Mouse (Mus musculus) erythroblast, embryonic 14.5 days (primary cell): ENCODE results near the gene Ralgds. TPM values are rescaled to one million over a fixed set of nuclear protein-coding genes. Genes with fewer than 3 reads are reported as not detected.

Experiments
- H3K27me3 ChIP-seq: 2 replicates; pipeline ENCODE4 v1.6.1; 2012; ENCODE audit warnings: inconsistent platforms; ENCODE audit not compliant: control insufficient read depth
- H3K36me3 ChIP-seq: 2 replicates; pipeline ENCODE4 v1.6.1; 2012; ENCODE audit warnings: mild to moderate bottlenecking, inconsistent platforms; ENCODE audit not compliant: control insufficient read depth
- H3K4me1 ChIP-seq: 2 replicates; pipeline ENCODE4 v1.6.1; 2012; ENCODE audit warnings: inconsistent platforms; ENCODE audit not compliant: control insufficient read depth
- H3K4me3 ChIP-seq: replicated peaks from 2 replicates; pipeline ENCODE3; 2012; ENCODE audit warnings: moderate library complexity, mild to moderate bottlenecking, inconsistent platforms
- H3K9me3 ChIP-seq: 2 replicates; pipeline ENCODE4 v1.6.1; 2012; ENCODE audit warnings: low read length, inconsistent platforms, mixed read lengths; ENCODE audit not compliant: control insufficient read depth
- GATA1 ChIP-seq: IDR thresholded peaks from 2 replicates; pipeline ENCODE4 v1.6.1; 2012; ENCODE audit warnings: low read length, inconsistent platforms, mixed read lengths
- TAL1 ChIP-seq: IDR thresholded peaks from 3 replicates; pipeline ENCODE4 v1.6.1; 2012; ENCODE audit warnings: low read length, inconsistent platforms, mixed read lengths
- polyA plus RNA-seq: library from polyadenylated mRNA; stranded (reverse); fragments of >175 nt; gene quantifications from 2 replicates; pipeline ENCODE4 v1.2.3, GENCODE M21; 2012

Ralgds gene
- polyA plus RNA-seq, 1 experiment = 0.06 TPM

DNA sequence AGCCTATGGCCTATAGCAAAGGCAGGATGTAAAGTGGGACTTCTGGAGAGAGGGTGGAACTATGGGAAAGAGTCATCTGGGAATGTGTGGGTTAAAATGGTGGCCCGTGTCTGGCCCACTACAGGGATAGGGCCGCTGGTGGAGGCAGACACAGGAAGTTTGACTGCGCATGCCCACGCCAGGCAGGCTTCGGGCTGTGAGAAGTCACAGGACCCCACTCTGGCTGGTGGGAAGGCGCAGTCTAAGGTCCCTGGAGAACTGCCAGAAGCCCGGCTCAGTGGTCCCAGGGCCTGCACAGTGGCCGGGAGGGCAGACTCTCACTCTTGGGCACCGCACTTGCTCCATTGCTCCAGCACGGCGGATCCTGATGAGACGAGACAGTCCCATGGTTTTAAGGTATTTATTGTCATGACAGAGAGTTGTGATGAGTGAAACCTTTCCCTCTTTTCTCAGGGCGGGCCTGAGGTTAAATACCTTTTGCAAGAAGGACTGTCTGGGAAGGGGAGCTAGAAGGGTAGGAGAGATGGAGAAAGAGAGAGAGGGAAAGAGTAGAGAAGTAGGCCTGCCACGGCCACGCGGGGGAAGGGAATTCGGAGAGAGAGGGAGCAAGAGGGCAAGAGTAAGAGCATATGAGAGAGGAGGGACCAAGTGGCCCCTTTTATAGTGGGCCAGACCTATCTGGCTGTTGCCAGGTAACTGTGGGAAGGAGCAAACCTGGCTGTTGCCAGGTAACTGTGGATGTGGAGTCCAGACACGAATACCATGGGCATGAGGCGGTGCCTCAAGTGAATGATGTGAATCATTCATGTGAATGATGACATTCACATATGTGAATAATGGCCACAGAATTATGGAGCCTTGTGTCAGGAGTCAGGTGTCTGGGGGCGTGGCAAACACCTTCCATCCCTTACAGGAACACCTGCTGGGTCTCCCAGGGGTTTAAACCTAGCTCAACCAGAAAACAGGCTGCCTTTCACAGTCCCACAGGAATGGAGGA lies 33.4 kb upstream of the Ralgds start:
- TF ChIP-seq TAL1 (no peak), GATA1 (no peak)
- Histone ChIP-seq H3K27me3 (no peaks in the 10 kb centered on the region), H3K36me3 (no peaks in the 10 kb centered on the region), H3K4me3 (no peak overlapping the region), H3K9me3 (no peaks in the 10 kb centered on the region), H3K4me1 (no peaks in the 10 kb centered on the region)

DNA sequence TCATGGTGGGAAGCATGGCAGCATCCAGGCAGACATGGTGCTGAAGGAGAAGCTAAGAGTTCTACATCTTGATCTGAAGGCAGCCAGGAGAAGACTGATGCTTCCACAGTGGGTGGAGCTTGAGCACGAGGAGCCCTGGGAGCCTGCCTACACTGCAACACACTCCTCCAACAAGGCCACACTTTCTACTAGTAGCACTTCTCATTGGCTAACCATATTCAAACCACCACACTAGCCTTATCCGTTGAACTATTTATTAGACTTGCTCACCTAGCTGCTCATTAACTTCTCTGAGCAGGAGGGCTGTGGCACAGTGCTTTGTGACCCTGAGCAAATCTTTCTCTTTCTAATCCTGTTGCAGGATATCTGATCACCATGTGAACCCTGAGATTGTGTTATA lies 29.1 kb upstream of the Ralgds start:
- Histone ChIP-seq H3K4me3 (no peak overlapping the region), H3K9me3 (no peaks in the 10 kb centered on the region), H3K27me3 (no peaks in the 10 kb centered on the region), H3K4me1 (no peaks in the 10 kb centered on the region), H3K36me3 (no peaks in the 10 kb centered on the region)
- no peak for TF ChIP-seq TAL1
- TF ChIP-seq GATA1 = no peak

DNA sequence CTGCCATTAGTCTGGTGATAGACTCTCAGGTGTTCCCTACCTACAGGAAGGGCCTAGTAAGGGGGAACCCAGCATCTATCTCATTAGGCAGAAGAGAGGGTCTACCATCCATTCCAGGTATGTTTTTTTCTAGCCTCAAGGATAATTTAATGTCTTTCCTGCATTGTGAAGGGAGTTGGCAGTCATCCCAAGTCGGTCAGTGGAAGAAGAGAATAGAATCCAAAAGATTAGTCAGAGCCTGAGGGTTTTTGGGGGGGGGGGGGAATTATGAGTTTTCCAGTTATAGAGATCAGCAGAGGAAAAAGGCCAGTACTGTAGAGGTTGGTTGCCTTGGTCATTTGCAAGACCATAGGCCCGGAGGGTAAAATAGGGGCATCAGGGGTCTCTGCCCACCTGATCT lies 18.4 kb upstream of the Ralgds start:
- no peak for TF ChIP-seq GATA1
- no peak for TF ChIP-seq TAL1
- Histone ChIP-seq H3K9me3 (no peaks in the 10 kb centered on the region), H3K4me1 (no peaks in the 10 kb centered on the region), H3K27me3 (no peaks in the 10 kb centered on the region), H3K4me3 (no peak overlapping the region), H3K36me3 (no peaks in the 10 kb centered on the region)

DNA sequence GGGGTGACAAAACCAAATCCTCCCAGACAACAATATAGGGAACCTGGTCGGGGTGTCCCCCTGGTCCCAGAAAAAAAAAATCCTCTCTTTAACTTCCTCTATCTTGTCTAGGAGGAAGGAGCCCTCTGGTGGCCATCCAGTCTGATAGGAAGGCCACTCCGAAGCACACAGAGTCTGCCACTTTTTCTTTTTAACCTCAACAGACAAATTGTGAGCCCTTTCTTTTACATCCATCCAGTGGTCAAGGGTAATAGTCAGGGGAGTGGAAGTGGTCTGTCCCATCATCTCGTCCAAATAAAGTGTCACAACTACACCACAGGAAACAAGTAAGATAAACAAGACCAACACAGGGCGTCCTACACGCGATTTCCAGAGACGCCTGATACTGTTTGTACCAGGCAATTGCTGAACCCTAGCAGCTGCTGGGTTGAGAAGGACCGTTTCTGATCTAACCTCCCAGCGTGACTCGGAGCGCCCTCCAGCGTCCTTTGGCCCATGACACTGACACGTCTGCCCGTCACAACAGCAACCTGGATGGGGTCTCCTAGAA lies 17.6 kb upstream of the Ralgds start:
- Histone ChIP-seq H3K36me3 (no peaks in the 10 kb centered on the region), H3K9me3 (no peaks in the 10 kb centered on the region), H3K4me1 (no peaks in the 10 kb centered on the region), H3K27me3 (no peaks in the 10 kb centered on the region), H3K4me3 (no peak overlapping the region)
- no peak for TF ChIP-seq GATA1
- TF ChIP-seq TAL1 = no peak

DNA sequence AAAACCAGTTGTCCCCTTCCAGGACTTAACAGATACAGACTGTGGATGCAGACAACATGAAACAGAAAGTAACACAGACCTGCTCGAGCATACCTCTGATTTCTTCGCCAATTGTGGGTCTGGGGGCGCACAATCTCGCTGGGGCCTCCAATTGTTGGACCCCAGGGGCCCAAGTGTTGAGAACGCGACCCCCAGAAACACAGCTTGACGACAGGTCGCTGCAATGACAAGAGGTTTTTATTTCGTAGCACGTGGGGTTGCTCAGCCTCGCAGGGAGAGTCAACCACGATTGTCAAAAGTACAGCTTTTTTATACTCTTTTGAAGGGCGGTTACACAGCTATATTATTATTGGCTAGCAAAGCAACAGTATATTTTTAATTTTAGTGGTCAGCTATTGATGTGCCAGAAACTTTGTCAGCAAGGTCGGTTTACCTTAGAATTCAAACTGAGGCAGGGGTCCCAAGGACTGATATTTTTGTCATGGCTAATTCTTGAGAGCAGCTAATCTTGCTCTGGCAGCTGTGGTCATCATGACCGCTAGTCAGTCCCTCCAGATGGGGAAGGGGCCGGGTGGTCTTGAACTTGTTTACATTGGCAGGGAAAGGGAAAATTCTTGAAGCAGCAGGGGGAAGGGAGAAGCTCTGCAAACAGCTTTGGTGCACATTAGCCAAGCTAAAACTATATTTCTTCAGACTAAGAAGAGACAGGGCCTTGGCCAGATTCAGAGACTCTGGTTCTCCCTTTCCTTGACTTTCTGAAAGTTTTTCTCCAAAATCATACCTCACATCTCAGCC lies 16.9 kb upstream of the Ralgds start:
- H3K9me3 ChIP-seq = no peaks in the 10 kb centered on the region
- no peak for TF ChIP-seq TAL1
- no peak for TF ChIP-seq GATA1
- no peak overlapping the region for H3K4me3 ChIP-seq

DNA sequence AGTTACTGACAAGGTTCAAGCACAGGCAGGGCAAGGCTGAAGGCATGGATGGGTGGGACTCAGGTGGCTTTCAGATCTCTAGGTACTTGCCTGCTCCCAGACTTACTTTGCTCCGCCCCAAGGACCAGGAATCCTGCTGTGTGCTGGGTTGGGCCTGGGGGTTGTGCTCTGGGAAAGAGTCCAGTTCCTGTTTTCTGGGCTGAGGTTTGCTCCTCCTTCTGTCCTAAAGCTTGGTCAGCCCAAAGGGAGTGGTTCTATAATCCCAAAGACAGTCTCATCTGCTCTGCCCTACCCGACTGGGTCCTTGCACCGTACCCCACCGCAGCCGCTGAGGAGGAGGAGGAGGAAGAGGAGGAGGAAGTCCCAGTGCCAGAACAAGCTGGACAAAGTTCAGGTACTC lies 16.3 kb upstream of the Ralgds start, which contains the start of gene Gbgt1:
Gene Gbgt1 (plus strand): TSS at position 221 of the 400 bp plus-strand sequence.
- TF ChIP-seq GATA1 (no peak), TAL1 (no peak)
- no peaks in the 10 kb centered on the region for H3K27me3 ChIP-seq
- no peaks in the 10 kb centered on the region for H3K4me1 ChIP-seq
- no peak within 1 kb of the TSS for H3K4me3 ChIP-seq
- H3K9me3 ChIP-seq = no peaks in the 10 kb centered on the region
- H3K36me3 ChIP-seq = no peaks in the 10 kb centered on the region

More for the DNA sequence above, 16.9 kb upstream of the Ralgds start:
- no peaks in the 10 kb centered on the region for H3K36me3 ChIP-seq
- no peaks in the 10 kb centered on the region for H3K27me3 ChIP-seq
- no peaks in the 10 kb centered on the region for H3K4me1 ChIP-seq

DNA sequence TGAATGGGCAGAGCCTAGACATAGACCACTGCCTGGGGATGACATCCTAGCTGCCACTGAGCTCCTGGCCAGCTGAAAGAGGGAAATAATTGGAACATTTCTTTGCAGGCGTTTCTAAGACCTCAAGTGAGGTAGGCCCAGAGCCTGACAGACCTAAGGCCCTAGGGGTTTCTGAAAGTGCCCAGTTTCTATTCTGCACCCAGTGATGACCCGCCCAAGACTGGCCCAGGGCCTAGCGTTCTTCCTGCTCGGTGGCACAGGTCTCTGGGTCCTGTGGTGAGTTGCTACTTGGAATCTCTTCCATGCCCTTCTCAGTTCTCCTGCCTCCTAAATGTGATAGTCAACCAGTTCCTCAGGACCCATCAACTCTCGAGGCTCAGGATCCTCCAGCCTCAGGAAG lies 15.4 kb upstream of the Ralgds start:
- no peaks in the 10 kb centered on the region for H3K4me1 ChIP-seq
- no peaks in the 10 kb centered on the region for H3K36me3 ChIP-seq
- H3K9me3 ChIP-seq = no peaks in the 10 kb centered on the region
- no peak for TF ChIP-seq TAL1
- TF ChIP-seq GATA1 = no peak
- no peak overlapping the region for H3K4me3 ChIP-seq
- no peaks in the 10 kb centered on the region; the same call in 1 of the 2 replicates for H3K27me3 ChIP-seq

DNA sequence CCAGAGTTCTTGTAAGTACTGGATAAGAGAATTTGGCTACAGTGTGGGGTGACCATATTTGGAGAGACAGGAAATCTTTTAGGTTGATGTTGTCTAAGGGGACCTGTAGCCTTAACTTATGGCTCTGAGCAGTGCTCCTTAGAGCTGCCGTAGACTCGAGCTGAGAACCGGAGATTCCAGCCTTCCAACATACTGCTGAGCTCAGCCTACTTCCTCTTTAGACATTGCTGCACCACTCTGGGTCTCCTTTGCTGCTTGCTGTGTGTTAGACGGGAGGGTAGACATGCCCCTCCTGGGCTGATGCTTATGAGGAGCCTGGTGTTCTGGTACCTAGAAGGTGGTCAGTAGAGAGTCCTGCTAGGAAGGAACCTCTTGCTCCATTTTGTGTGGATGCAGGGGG lies 14.5 kb upstream of the Ralgds start:
- H3K36me3 ChIP-seq = no peaks in the 10 kb centered on the region
- no peak for TF ChIP-seq GATA1
- TF ChIP-seq TAL1 = no peak
- H3K4me3 ChIP-seq = no peak overlapping the region
- no peaks in the 10 kb centered on the region for H3K4me1 ChIP-seq
- no peaks in the 10 kb centered on the region for H3K9me3 ChIP-seq
- H3K27me3 ChIP-seq = no peaks in the 10 kb centered on the region; the same call in 1 of the 2 replicates

DNA sequence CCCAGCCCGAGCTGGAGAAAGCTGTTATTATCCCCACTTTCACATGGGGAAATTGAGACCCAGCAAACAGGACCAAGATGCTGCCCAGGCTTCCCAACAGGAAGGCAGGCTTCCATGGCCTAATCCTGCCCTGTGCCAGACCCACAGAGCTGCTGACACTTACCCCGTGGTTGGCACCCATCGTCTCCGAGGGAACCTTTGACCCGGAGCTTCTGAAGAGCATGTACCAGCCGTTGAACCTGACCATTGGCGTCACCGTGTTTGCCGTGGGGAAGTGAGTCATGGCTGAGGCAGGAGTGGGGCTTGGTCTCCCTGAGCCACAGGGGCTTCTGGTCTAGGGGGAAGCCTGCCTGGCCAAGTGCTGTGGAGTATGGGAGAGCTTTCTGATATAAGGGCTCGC lies 9.9 kb upstream of the Ralgds start:
- no peaks in the 10 kb centered on the region; the same call in 1 of the 2 replicates for H3K27me3 ChIP-seq
- TF ChIP-seq GATA1 = no peak
- H3K4me1 ChIP-seq = no peaks in the 10 kb centered on the region
- no peaks in the 10 kb centered on the region for H3K9me3 ChIP-seq
- no peaks in the 10 kb centered on the region for H3K36me3 ChIP-seq
- no peak overlapping the region for H3K4me3 ChIP-seq
